12 mouse cellular contexts compared by ENCODE assay signal in the genomic region with DNA sequence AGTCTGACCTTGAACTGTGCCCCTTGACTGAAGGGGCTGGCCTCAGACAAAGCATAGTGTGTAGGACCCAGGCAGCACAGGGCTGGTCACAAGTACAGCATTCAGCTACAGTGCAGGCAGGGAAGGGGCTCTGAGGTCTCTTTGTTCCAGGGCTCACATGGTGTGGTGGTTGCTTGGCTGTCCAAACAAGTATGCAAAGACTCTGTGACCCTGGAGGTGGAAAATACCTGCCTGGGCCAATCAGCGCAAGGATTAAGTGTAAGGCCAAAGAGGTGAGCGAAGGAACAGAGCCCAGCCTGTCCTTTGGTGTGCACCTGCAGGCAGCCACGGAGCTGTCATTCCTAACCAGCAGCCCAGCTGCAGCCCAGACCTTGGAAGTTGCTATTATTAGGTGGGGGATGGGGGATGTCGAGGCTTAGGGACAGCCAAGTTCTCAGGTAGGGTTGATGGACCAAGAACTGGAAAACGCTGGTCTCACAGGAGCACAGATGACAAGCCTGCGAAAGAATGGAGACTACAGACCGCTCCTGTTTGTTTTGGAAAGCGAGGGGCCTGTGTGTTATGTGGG. TPM values are rescaled to one million over a fixed set of nuclear protein-coding genes. Genes with fewer than 3 reads are reported as not detected.
DNase-seq lines count a peak whose midpoint lies in the region; ATAC-seq and TF ChIP-seq lines count a peak whose summit lies in the region.
"Had no signal": no experiment of that assay in that cellular context is flagged by ENCODE, and none has a peak within 500 bp of the region (broad histone marks: within the 10 kb centered on the region; RNA-seq: fewer than 3 reads in every experiment).

No protein-coding gene starts in this region.

- no peak overlapping the region for H3K4me2 ChIP-seq in intestine, embryonic 14.5 days (ENCODE audit: low read length)
- no peak overlapping the region for H3K4me2 ChIP-seq in intestine, postnatal 0 days (replicated peaks; ENCODE audit: low read depth)
- no peak overlapping the region for H3K4me2 ChIP-seq in intestine, embryonic 16.5 days (ENCODE audit: low read depth, low read length)
- no peak overlapping the region for H3K4me2 ChIP-seq in midbrain, embryonic 12.5 days (replicated peaks)
- H3K4me2 ChIP-seq: heart, embryonic 13.5 days had no signal

- no peaks in the 10 kb centered on the region for H3K9me3 ChIP-seq in intestine, embryonic 14.5 days (ENCODE audit: control insufficient read depth, low read length)
- H3K9me3 ChIP-seq in intestine, postnatal 0 days (ENCODE audit: control insufficient read depth) = no peaks in the 10 kb centered on the region
- 0 out of 2 replicates have a peak, but pooled peaks cover 2% of the 10 kb centered on the region for H3K9me3 ChIP-seq in intestine, embryonic 16.5 days (ENCODE audit: control insufficient read depth, low read length)
- no peaks in the 10 kb centered on the region for H3K9me3 ChIP-seq in midbrain, embryonic 12.5 days
- H3K9me3 ChIP-seq: heart, embryonic 13.5 days had no signal

- no peaks in the 10 kb centered on the region for H3K36me3 ChIP-seq in intestine, embryonic 14.5 days (ENCODE audit: control insufficient read depth, insufficient read depth, low read length)
- H3K36me3 ChIP-seq in intestine, postnatal 0 days (ENCODE audit: control insufficient read depth, insufficient read depth) = no peaks in the 10 kb centered on the region
- H3K36me3 ChIP-seq in intestine, embryonic 16.5 days (ENCODE audit: control insufficient read depth, insufficient read depth, low read length) = no peaks in the 10 kb centered on the region
- no peaks in the 10 kb centered on the region for H3K36me3 ChIP-seq in midbrain, embryonic 12.5 days
- H3K36me3 ChIP-seq: heart, embryonic 13.5 days had no signal

- no peak for DNase-seq in intestine, embryonic 14.5 days (ENCODE audit: low spot score)
- peak; percentile 48 for DNase-seq in embryo, embryonic 10.5 days (ENCODE audit: low spot score)
- no peak for DNase-seq in urinary bladder, postnatal 10 days (ENCODE audit: low spot score)
- DNase-seq in ovary, postnatal 36 days (ENCODE audit: low spot score) = no peak
- no peak for DNase-seq in gastrocnemius, adult 18-20 months (ENCODE audit: low spot score)
- DNase-seq: cerebellum, adult 11 months had no signal

- H3K9ac ChIP-seq in intestine, embryonic 14.5 days (ENCODE audit: low read length) = no peak overlapping the region
- no peak overlapping the region for H3K9ac ChIP-seq in intestine, postnatal 0 days (ENCODE audit: low read depth, low read length)
- H3K9ac ChIP-seq in intestine, embryonic 16.5 days (ENCODE audit: low read depth, low read length) = no peak overlapping the region
- no peak overlapping the region for H3K9ac ChIP-seq in midbrain, embryonic 12.5 days (replicated peaks)
- H3K9ac ChIP-seq: heart, embryonic 13.5 days had no signal

- no peaks in the 10 kb centered on the region for H3K27me3 ChIP-seq in intestine, embryonic 14.5 days (replicated peaks; ENCODE audit: control insufficient read depth, insufficient read depth, low read length)
- 0 out of 2 replicates have a peak, but pooled peaks cover 6% of the 10 kb centered on the region for H3K27me3 ChIP-seq in intestine, postnatal 0 days (replicated peaks; ENCODE audit: control insufficient read depth, insufficient read depth, low read length)
- H3K27me3 ChIP-seq in intestine, embryonic 16.5 days (replicated peaks; ENCODE audit: control insufficient read depth, insufficient read depth, low read length) = no peaks in the 10 kb centered on the region
- H3K27me3 ChIP-seq in midbrain, embryonic 12.5 days = peaks cover 13% of the 10 kb centered on the region
- H3K27me3 ChIP-seq: heart, embryonic 13.5 days had no signal

- H3K4me3 ChIP-seq in intestine, embryonic 14.5 days (ENCODE audit: low read depth, low read length) = no peak overlapping the region
- no peak overlapping the region for H3K4me3 ChIP-seq in intestine, postnatal 0 days (ENCODE audit: low read depth, low read length)
- H3K4me3 ChIP-seq in intestine, embryonic 16.5 days (ENCODE audit: low read length) = no peak overlapping the region
- no peak overlapping the region for H3K4me3 ChIP-seq in midbrain, embryonic 12.5 days
- H3K4me3 ChIP-seq: heart, embryonic 13.5 days had no signal

- H3K4me1 ChIP-seq in intestine, embryonic 14.5 days (replicated peaks; ENCODE audit: control insufficient read depth, insufficient read depth, low read length) = no peaks in the 10 kb centered on the region
- H3K4me1 ChIP-seq in intestine, postnatal 0 days (replicated peaks; ENCODE audit: control insufficient read depth, insufficient read depth, low read length) = no peaks in the 10 kb centered on the region
- no peaks in the 10 kb centered on the region for H3K4me1 ChIP-seq in intestine, embryonic 16.5 days (ENCODE audit: control insufficient read depth, insufficient read depth, low read length)
- peaks cover 24% of the 10 kb centered on the region for H3K4me1 ChIP-seq in midbrain, embryonic 12.5 days

- H3K27ac ChIP-seq in intestine, embryonic 14.5 days (ENCODE audit: low read depth) = no peak overlapping the region
- H3K27ac ChIP-seq in intestine, postnatal 0 days (ENCODE audit: low read depth, low read length) = no peak overlapping the region
- H3K27ac ChIP-seq in intestine, embryonic 16.5 days (ENCODE audit: low read length) = no peak overlapping the region; the same call in 1 of the 2 replicates
- peak overlapping the region; percentile 42; the same call in 1 of the 2 replicates for H3K27ac ChIP-seq in midbrain, embryonic 12.5 days (replicated peaks)
- H3K27ac ChIP-seq: heart, embryonic 13.5 days; macrophage had no signal

- ATAC-seq in intestine, embryonic 14.5 days (replicated peaks; ENCODE audit: low FRiP score, low TSS enrichment, low read depth) = peak; percentile 77
- ATAC-seq in intestine, postnatal 0 days = no peak
- peak; percentile 66 for ATAC-seq in intestine, embryonic 16.5 days
- ATAC-seq in midbrain, embryonic 12.5 days (ENCODE audit: low FRiP score, low read depth) = no peak

- WGBS in intestine, embryonic 14.5 days = 62% methylated on average over 8 of the region's 8 CpGs
- WGBS in intestine, postnatal 0 days = 66% methylated on average over 8 of the region's 8 CpGs
- WGBS in intestine, embryonic 16.5 days = 59% methylated on average over 8 of the region's 8 CpGs
- WGBS in midbrain, embryonic 12.5 days = 58% methylated on average over 8 of the region's 8 CpGs

- no peak for TF ChIP-seq CTCF in intestine, postnatal 0 days (IDR thresholded peaks at IDR 0.05; ENCODE audit: low read depth)

RNA-seq across cellular contexts. Expression of a gene that starts 32.3 kb away (rescaled TPM):
- 3.4 and 4.0 TPM in 2 replicates for polyA plus RNA-seq in intestine, embryonic 14.5 days (2014; fragmentation: Nextera tagmentation; extraction: Ambion mirVana)
- 8.8 and 9.3 TPM in 2 replicates for polyA plus RNA-seq in intestine, postnatal 0 days (2015; fragmentation: Nextera tagmentation; extraction: Ambion mirVana)
- polyA plus RNA-seq in intestine, embryonic 16.5 days (2015; fragmentation: Nextera tagmentation; extraction: Ambion mirVana) = 2.9 and 3.0 TPM in 2 replicates
- polyA plus RNA-seq in midbrain, embryonic 12.5 days (2016; fragmentation: Nextera tagmentation; extraction: Ambion mirVana) = 2.2 and 2.5 TPM in 2 replicates
- total RNA-seq in gastrocnemius, adult 18-20 months (2021) = 1 to 10 TPM; 1.6 to 2.4 TPM
- total RNA-seq: CH12.LX had no signal
- polyA plus RNA-seq: macrophage had no signal

Comparison
In these comparisons a context has a peak if more than half of its experiments do, and no peak if none do; other contexts are left out.
1. ATAC-seq: peak in intestine, embryonic 14.5 days (single experiment) and intestine, embryonic 16.5 days (single experiment); none in intestine, postnatal 0 days (single experiment) and midbrain, embryonic 12.5 days (single experiment).